Mouse (Mus musculus): ENCODE measurements around the gene Col27a1. TPM values are rescaled to one million over a fixed set of nuclear protein-coding genes. Genes with fewer than 3 reads are reported as not detected.

Col27a1 gene
- polyA plus RNA-seq, 1 experiment from 2014 or later: 4.6 TPM

DNA sequence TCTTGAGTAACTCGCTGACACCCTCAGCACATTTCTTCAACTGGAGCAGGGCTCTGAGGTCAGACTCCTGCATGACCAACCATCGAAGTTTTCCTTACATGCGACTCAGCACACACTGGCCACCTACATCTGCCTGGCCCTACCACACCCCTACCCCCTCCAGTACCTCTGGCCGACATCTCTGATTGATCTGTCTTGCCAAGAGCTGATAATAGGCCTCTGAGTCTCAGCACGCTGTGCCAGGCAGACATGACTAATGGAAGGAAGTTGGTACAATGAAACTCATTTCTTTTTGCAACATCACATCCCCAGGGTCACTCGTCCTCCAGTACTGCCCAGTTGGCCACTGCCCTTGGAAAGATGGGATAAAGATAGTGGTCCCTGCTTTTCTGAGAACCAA is 35.1 kb downstream of the Col27a1 start:
- H3K27me3 ChIP-seq (replicated peaks): no peaks in the 10 kb centered on the region

DNA sequence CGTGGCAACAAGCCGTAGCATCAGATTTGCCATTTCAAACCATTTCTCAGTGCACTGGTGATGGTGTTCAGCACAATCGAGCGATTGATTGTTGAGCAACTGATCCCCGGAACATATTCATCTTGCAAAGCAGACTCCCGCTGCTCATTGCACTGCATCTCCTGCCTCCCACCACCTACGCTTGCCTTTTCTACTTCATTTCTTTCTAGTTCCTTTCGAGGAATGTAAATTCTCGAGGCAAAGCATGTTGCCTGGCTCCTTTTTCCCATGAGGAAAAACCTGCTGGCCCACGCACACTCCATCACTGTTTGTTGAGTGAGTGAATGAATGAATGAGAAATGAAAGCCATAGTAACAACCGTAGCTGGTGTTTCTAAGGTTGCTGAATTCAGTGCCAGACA is 38.0 kb downstream of the Col27a1 start:
- H3K27me3 ChIP-seq (replicated peaks): no peaks in the 10 kb centered on the region
- H3K4me3 ChIP-seq: no peak overlapping the region
- no peak for ATAC-seq (ENCODE audit: low FRiP score, low read depth)
- no peaks in the 10 kb centered on the region for H3K36me3 ChIP-seq
- H3K27ac ChIP-seq: no peak overlapping the region
- H3K4me2 ChIP-seq (replicated peaks): no peak overlapping the region
- no peaks in the 10 kb centered on the region for H3K9me3 ChIP-seq
- H3K4me1 ChIP-seq: 0 out of 2 replicates have a peak, but pooled peaks cover 3% of the 10 kb centered on the region
- 68% methylated on average over 11 of the region's 11 CpGs for WGBS
- no peak overlapping the region for H3K9ac ChIP-seq

More for the DNA sequence above, 35.1 kb downstream of the Col27a1 start:
- Histone ChIP-seq H3K9me3 (no peaks in the 10 kb centered on the region), H3K4me2 (replicated peaks) (no peak overlapping the region), H3K36me3 (no peaks in the 10 kb centered on the region), H3K27ac (no peak overlapping the region), H3K9ac (no peak overlapping the region), H3K4me3 (no peak overlapping the region), H3K4me1 (0 out of 2 replicates have a peak, but pooled peaks cover 3% of the 10 kb centered on the region)
- no peak for ATAC-seq (ENCODE audit: low FRiP score, low read depth)
- 81% methylated on average over 6 of the region's 6 CpGs for WGBS

DNA sequence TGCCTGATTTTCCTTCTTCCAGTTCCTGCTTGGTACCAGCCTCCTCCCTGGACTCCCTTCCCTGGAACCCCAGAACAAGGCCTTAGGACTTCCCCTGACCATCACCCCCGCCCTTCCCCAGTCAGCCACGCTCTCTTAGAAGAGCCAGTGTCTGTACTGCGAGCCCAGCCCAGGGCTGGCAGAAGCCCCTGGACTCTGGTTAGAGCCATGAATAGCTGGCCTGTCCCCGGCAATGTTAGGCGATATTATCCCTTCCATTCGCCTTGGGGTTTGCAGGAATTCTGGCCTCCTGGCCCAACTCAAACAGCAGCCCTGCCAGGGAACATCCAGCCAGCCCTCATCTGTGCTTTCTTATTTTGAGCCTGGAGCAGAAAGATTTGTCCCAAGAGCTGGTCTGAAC is 39.9 kb downstream of the Col27a1 start:
- WGBS: 89% methylated on average over 6 of the region's 6 CpGs
- no peaks in the 10 kb centered on the region for H3K9me3 ChIP-seq
- H3K27ac ChIP-seq: no peak overlapping the region
- no peak for ATAC-seq (ENCODE audit: low FRiP score, low read depth)
- H3K9ac ChIP-seq: no peak overlapping the region
- H3K4me3 ChIP-seq: no peak overlapping the region
- no peaks in the 10 kb centered on the region for H3K27me3 ChIP-seq (replicated peaks)
- H3K36me3 ChIP-seq: no peaks in the 10 kb centered on the region
- H3K4me2 ChIP-seq (replicated peaks): no peak overlapping the region
- H3K4me1 ChIP-seq: 0 out of 2 replicates have a peak, but pooled peaks cover 3% of the 10 kb centered on the region

DNA sequence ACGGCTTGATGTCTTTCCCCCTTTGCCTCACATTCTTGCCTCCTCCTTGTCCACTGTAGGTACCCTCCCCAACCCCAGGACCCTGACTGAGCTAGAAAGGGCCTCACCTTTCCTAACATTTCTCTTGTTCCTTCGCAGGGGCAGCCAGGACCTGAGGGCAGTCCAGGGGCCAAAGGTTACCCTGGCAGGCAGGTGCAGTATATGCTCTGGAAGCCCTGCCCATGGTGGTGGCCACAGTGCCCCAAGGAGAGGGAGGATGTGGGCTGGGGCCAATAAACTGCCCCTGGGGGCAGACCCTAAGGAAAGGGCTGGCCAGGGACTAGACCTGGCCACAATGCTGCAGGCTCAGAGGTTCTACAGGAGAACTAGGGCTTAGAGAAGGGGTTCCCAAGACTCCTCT is 40.3 kb downstream of the Col27a1 start:
- no peak overlapping the region for H3K9ac ChIP-seq
- WGBS: 80% methylated on average over 2 of the region's 2 CpGs
- no peak overlapping the region for H3K4me3 ChIP-seq
- H3K9me3 ChIP-seq: no peaks in the 10 kb centered on the region
- no peaks in the 10 kb centered on the region for H3K27me3 ChIP-seq (replicated peaks)
- no peaks in the 10 kb centered on the region for H3K36me3 ChIP-seq
- ATAC-seq (ENCODE audit: low FRiP score, low read depth): no peak
- H3K4me1 ChIP-seq: 0 out of 2 replicates have a peak, but pooled peaks cover 3% of the 10 kb centered on the region
- no peak overlapping the region for H3K4me2 ChIP-seq (replicated peaks)
- no peak overlapping the region for H3K27ac ChIP-seq

DNA sequence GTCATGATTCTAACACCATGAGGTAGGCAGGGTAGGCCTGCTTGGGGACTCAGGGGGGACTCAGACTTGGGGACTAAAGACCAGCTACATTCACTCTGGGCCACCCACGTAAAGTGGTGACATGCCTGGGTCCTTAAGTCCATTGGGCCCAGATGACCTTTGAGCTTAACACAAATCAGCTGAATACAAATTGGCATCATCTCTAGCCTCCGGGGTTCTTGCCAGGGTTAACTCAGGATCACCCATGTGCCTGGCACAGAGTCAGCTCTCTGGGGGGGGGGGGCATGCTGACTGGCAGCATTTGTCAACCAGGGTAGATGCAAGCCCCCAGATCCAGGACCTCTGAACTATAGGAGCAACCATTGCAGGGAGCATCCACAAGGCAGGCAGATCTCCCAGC is 42.6 kb downstream of the Col27a1 start:
- Histone ChIP-seq H3K4me3 (no peak overlapping the region), H3K4me1 (0 out of 2 replicates have a peak, but pooled peaks cover 3% of the 10 kb centered on the region), H3K27me3 (replicated peaks) (no peaks in the 10 kb centered on the region), H3K36me3 (no peaks in the 10 kb centered on the region), H3K9ac (no peak overlapping the region), H3K27ac (no peak overlapping the region), H3K9me3 (no peaks in the 10 kb centered on the region), H3K4me2 (replicated peaks) (no peak overlapping the region)
- WGBS: 87% methylated on average over 2 of the region's 2 CpGs
- no peak for ATAC-seq (ENCODE audit: low FRiP score, low read depth)

DNA sequence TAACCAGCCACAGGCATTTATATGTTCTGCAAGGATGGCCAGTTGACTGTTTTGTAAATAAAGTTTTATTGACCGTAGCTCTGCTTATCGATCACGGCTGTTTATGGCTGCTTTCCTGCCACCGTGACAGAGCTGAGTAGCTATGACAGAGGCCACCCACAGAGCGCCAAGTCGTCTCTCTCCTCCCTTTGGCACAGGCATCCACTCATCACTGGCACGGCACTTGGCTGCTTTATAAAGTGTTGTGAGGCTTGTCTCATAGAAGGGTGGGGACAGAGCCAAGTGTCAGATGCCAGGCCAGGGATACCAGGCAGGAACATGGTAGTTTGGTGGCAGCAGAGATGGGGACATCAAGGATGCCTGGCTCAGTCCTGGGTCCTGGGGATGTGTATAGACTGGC is 43.5 kb downstream of the Col27a1 start:
- H3K27ac ChIP-seq: no peak overlapping the region
- H3K27me3 ChIP-seq (replicated peaks): no peaks in the 10 kb centered on the region
- no peaks in the 10 kb centered on the region for H3K4me1 ChIP-seq
- no peak overlapping the region for H3K4me2 ChIP-seq (replicated peaks)
- no peak overlapping the region for H3K9ac ChIP-seq
- no peak overlapping the region for H3K4me3 ChIP-seq
- ATAC-seq (ENCODE audit: low FRiP score, low read depth): no peak
- no peaks in the 10 kb centered on the region for H3K36me3 ChIP-seq
- H3K9me3 ChIP-seq: no peaks in the 10 kb centered on the region
- 47% methylated on average over 7 of the region's 7 CpGs for WGBS

DNA sequence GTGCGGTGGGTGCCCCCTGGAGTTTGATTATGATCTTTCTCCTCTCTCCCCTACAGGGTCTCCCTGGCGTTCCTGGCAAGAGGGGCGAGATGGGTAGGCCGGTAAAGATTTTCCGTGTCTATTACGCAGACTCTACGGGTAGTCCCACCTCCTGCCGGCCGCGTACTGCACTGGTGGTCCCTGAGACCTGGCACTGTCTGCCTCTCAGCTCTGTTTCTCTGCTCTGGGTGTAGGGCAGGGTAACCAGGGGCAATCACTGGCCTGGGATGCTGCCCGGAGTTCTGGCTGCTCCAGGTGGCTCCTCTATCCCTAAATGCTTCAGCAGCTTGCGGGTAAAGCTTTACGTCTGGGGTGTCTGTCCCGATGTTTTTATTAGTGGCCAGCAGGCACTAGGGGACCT is 44.3 kb downstream of the Col27a1 start:
- 90% methylated on average over 14 of the region's 14 CpGs for WGBS
- H3K4me3 ChIP-seq: no peak overlapping the region
- ATAC-seq (ENCODE audit: low FRiP score, low read depth): no peak
- H3K27me3 ChIP-seq (replicated peaks): no peaks in the 10 kb centered on the region
- H3K9me3 ChIP-seq: no peaks in the 10 kb centered on the region
- no peak overlapping the region for H3K9ac ChIP-seq
- H3K36me3 ChIP-seq: no peaks in the 10 kb centered on the region
- H3K27ac ChIP-seq: no peak overlapping the region
- H3K4me2 ChIP-seq (replicated peaks): no peak overlapping the region
- no peaks in the 10 kb centered on the region for H3K4me1 ChIP-seq

DNA sequence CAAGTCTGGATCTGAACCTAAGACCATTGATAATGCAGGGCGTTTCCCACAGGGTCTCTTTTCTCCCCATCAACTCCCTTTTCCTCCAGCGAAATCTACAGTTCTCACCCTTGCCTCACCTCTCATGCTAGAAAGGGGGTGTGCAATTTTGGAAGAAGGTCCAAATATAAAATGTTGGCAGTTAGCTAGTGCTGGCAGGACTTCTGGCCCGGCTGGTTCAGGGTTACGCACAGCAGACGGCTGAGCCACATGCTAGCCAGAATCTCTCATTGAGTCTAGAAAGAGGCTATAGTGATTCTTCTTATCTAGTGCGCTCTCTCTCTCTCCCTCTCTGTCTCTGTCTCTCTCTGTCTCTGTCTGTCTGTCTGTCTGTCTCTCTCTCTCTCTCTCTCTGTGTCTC is 45.3 kb downstream of the Col27a1 start:
- 92% methylated on average over 6 of the region's 6 CpGs for WGBS
- H3K9me3 ChIP-seq: no peaks in the 10 kb centered on the region
- ATAC-seq (ENCODE audit: low FRiP score, low read depth): no peak

DNA sequence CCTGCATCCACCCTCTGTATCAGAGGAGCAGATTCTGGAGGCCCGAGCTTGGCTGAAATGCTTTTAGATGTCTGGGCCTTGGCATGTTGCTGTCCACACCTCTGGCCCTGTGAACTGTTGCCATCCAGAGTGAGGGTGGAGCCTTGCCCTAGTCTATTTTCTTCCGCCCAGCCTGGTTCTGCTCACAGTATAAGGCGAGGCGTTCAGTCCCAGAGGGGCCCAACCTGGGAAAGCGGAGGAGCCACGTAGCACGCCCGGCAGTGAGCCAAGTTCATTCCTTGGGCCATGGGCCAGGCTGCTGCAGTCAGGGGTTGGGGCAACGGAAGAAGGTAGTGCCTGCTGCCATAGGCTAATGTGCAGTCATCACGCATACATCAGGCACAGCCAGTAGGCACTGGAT is 46.7 kb downstream of the Col27a1 start:
- no peak for ATAC-seq (ENCODE audit: low FRiP score, low read depth)
- H3K4me3 ChIP-seq: no peak overlapping the region
- no peak overlapping the region for H3K4me2 ChIP-seq (replicated peaks)
- WGBS: 88% methylated on average over 10 of the region's 10 CpGs
- H3K27ac ChIP-seq: no peak overlapping the region
- no peaks in the 10 kb centered on the region for H3K36me3 ChIP-seq
- no peaks in the 10 kb centered on the region for H3K4me1 ChIP-seq
- no peaks in the 10 kb centered on the region for H3K9me3 ChIP-seq
- no peaks in the 10 kb centered on the region for H3K27me3 ChIP-seq (replicated peaks)
- no peak overlapping the region for H3K9ac ChIP-seq

More for the DNA sequence above, 45.3 kb downstream of the Col27a1 start:
- H3K4me2 ChIP-seq (replicated peaks): no peak overlapping the region
- H3K4me1 ChIP-seq: no peaks in the 10 kb centered on the region
- no peak overlapping the region for H3K9ac ChIP-seq
- H3K27me3 ChIP-seq (replicated peaks): no peaks in the 10 kb centered on the region
- no peak overlapping the region for H3K27ac ChIP-seq
- no peaks in the 10 kb centered on the region for H3K36me3 ChIP-seq
- no peak overlapping the region for H3K4me3 ChIP-seq

DNA sequence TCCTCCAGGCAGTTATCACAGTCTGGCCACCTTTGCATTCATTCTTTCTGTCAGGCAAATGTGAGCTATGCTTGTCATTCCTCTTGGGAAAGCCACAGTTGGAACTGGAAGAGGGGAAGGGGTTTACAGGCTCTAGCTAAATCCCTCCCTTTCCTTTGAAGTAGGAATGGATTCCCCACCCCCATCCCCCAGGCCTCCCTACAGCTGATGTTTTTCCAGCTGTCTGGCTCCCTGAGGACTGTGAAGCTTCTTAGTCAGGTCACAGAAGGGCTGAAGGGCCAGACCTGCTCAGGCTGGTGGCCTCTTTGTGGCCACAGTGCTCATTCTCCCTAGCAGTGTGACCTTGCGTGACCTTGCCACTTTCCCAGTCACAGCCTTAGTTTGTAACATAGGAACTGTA is 49.1 kb downstream of the Col27a1 start:
- H3K9me3 ChIP-seq: no peaks in the 10 kb centered on the region
- H3K4me2 ChIP-seq (replicated peaks): no peak overlapping the region
- 66% methylated on average over 1 of the region's 1 CpGs for WGBS
- no peak for ATAC-seq (ENCODE audit: low FRiP score, low read depth)
- no peak overlapping the region for H3K9ac ChIP-seq
- no peaks in the 10 kb centered on the region for H3K4me1 ChIP-seq
- no peak overlapping the region for H3K4me3 ChIP-seq
- H3K36me3 ChIP-seq: no peaks in the 10 kb centered on the region
- H3K27ac ChIP-seq: no peak overlapping the region
- no peaks in the 10 kb centered on the region for H3K27me3 ChIP-seq (replicated peaks)

DNA sequence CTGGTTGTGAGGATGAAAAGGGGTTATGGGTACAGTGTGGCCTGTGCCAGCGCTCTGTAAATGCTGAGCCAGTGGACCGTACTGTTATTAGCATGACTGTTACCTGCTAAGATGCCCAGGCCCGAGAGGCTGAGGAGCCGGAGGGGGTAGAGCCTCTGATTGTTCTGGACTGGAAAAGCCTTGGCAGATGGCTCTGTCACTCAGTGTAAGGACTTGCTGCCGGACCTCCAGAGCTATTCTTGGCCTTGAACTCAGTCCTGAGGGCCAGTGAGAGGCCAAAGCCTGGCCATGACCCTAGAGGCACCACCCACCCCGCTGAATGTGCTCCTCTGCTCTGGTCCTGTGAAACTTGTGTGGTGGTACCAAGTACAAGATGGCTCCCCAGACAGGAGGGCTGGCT is 52.5 kb downstream of the Col27a1 start:
- Histone ChIP-seq H3K4me1 (no peaks in the 10 kb centered on the region), H3K36me3 (no peaks in the 10 kb centered on the region), H3K9ac (no peak overlapping the region), H3K27ac (no peak overlapping the region), H3K4me3 (no peak overlapping the region), H3K9me3 (no peaks in the 10 kb centered on the region), H3K27me3 (replicated peaks) (no peaks in the 10 kb centered on the region), H3K4me2 (replicated peaks) (no peak overlapping the region)
- no peak for ATAC-seq (ENCODE audit: low FRiP score, low read depth)
- 92% methylated on average over 6 of the region's 6 CpGs for WGBS

DNA sequence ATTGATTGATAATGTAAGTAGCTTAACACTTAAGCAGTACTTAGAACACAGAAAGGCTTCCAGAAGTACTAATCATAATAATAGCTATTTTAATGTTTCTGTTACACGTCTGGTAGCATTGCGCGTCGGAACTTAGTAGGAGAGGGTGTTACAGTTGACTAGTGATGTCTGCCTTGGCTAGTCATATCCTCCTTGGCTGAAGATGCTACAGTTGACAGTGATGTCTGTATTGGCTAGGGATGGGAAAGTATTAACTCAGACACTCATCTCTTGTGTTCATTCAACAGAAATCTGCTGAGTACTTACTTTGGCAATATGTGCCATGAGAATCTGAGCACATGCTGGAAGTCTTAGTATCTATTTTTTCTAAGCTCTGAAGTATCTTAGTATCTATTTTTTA is 53.3 kb downstream of the Col27a1 start:
- H3K9me3 ChIP-seq: no peaks in the 10 kb centered on the region
- no peak overlapping the region for H3K4me2 ChIP-seq (replicated peaks)
- no peaks in the 10 kb centered on the region for H3K36me3 ChIP-seq
- no peak overlapping the region for H3K4me3 ChIP-seq
- H3K4me1 ChIP-seq: no peaks in the 10 kb centered on the region
- no peak overlapping the region for H3K9ac ChIP-seq
- WGBS: 97% methylated on average over 4 of the region's 4 CpGs
- ATAC-seq (ENCODE audit: low FRiP score, low read depth): no peak
- H3K27ac ChIP-seq: no peak overlapping the region
- no peaks in the 10 kb centered on the region for H3K27me3 ChIP-seq (replicated peaks)

DNA sequence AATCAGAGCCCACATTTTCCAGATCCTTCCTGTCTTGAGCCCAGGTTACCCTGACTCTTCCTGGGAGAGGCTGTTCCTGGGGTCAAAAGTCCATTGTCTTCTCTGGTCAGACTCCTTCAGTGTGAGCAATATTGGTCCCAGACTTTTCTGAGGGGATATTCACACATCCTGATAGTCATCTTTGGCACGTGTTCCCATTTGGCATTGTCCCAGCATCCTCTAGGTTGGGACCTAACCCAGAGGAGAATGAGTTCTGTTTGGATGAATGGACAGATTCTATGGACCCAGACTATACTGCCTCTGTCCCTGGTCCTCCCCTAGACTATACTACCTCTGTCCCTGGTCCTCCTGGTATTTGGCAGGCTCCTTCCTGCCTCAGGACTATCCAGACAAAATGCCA is 53.8 kb downstream of the Col27a1 start:
- Histone ChIP-seq H3K9ac (no peak overlapping the region), H3K9me3 (no peaks in the 10 kb centered on the region), H3K27ac (no peak overlapping the region), H3K4me1 (no peaks in the 10 kb centered on the region), H3K4me3 (no peak overlapping the region), H3K4me2 (replicated peaks) (no peak overlapping the region), H3K27me3 (replicated peaks) (no peaks in the 10 kb centered on the region), H3K36me3 (no peaks in the 10 kb centered on the region)
- no peak for ATAC-seq (ENCODE audit: low FRiP score, low read depth)
- 88% methylated on average over 1 of the region's 1 CpGs for WGBS

All from neural tube, embryonic 12.5 days (tissue).